Mouse (Mus musculus): Measurements from ENCODE around the gene Zcrb1. TPM values are rescaled to one million over a fixed set of nuclear protein-coding genes. Genes with fewer than 3 reads are reported as not detected.
"Not testable (repeated sequence)": the region's sequence is repeated elsewhere in the genome, so short reads cannot be mapped to it uniquely, and the experiment has no call there.

Gene Zcrb1
- polyA plus RNA-seq, 1 experiment from 2014 or later, result 155 TPM

- Histone ChIP-seq H3K27me3 (no peaks in the 10 kb centered on the region), H3K36me3 (peaks cover 9% of the 10 kb centered on the region; the same call in 1 of the 2 replicates), H3K4me2 (replicated peaks) (no peak overlapping the region), H3K27ac (no peak overlapping the region), H3K4me3 (no peak overlapping the region), H3K9ac (no peak overlapping the region), H3K4me1 (peaks cover 2% of the 10 kb centered on the region; the same call in 1 of the 2 replicates), H3K9me3 (no peaks in the 10 kb centered on the region)
- 90% methylated on average over 7 of the region's 7 CpGs for WGBS
- ATAC-seq (ENCODE audit: insufficient number of reproducible peaks, insufficient read depth, low FRiP score, low TSS enrichment), result no peak
Observed at GRCm38 (mm10) chr15:93405446-93405986, 7.4 kb upstream of the Zcrb1 start.

DNA sequence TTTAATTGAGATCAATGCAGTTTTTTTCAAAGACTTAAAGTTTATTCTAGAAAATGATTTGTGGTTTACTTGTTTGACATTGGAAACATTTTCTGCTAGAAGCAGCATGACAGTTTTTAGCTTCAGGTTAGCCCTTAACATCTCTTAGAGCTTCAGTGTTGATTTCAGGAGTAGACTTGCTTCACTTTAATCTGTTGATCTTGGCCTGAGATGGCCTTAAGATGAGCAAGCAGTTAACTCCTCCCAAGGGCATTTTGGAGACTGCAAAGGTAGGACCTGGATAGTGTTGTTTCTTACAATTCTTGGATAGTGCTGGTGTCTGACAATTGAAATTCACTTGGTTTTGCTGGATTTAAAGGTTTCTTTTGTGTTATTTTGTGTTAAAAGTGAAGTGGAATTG is 6.7 kb upstream of the Zcrb1 start:
- H3K9ac ChIP-seq, result no peak overlapping the region
- no peak overlapping the region for H3K4me3 ChIP-seq
- peaks cover 5% of the 10 kb centered on the region for H3K4me1 ChIP-seq
- ATAC-seq (ENCODE audit: insufficient number of reproducible peaks, insufficient read depth, low FRiP score, low TSS enrichment), result no peak
- H3K9me3 ChIP-seq, result no peaks in the 10 kb centered on the region
- no peak overlapping the region for H3K4me2 ChIP-seq (replicated peaks)
- H3K27ac ChIP-seq, result no peak overlapping the region
- H3K36me3 ChIP-seq, result peaks cover 9% of the 10 kb centered on the region; the same call in 1 of the 2 replicates
- H3K27me3 ChIP-seq, result no peaks in the 10 kb centered on the region

DNA sequence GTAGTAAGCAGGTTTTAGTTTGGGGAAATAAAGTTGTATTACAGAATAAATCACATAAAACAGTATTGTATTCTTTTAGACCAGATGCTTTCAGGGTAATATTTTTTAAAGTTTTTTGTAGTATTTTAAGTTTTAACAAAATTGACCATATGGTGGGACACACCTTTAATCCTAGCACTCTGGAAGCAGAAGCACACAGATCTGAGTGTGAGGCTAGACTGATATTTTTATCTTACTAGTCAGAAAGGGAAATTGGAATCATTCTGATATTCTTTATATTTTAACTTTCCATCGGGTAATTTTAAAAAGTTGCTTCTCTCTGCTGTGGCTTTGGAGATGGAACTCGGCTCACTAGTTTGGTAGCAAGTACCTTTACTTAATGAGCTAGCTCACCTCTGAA is 4.6 kb upstream of the Zcrb1 start:
- no peak for ATAC-seq (ENCODE audit: insufficient number of reproducible peaks, insufficient read depth, low FRiP score, low TSS enrichment)

GRCm38 (mm10) chr15:93401446-93401845 is 3.3 kb upstream of the Zcrb1 start:
- Histone ChIP-seq H3K36me3 (peaks cover 3% of the 10 kb centered on the region; the same call in 1 of the 2 replicates), H3K9me3 (no peaks in the 10 kb centered on the region), H3K27ac (no peak overlapping the region), H3K27me3 (no peaks in the 10 kb centered on the region), H3K4me3 (no peak overlapping the region), H3K4me2 (replicated peaks) (no peak overlapping the region), H3K4me1 (peaks cover 20% of the 10 kb centered on the region), H3K9ac (no peak overlapping the region)
- WGBS, result 75% methylated on average over 4 of the region's 4 CpGs
- no peak for ATAC-seq (ENCODE audit: insufficient number of reproducible peaks, insufficient read depth, low FRiP score, low TSS enrichment)

More for the DNA sequence above, 4.6 kb upstream of the Zcrb1 start:
- no peak overlapping the region for H3K27ac ChIP-seq
- no peaks in the 10 kb centered on the region for H3K9me3 ChIP-seq
- no peak overlapping the region for H3K4me3 ChIP-seq
- no peak overlapping the region for H3K9ac ChIP-seq
- WGBS, result 98% methylated on average over 2 of the region's 2 CpGs
- H3K27me3 ChIP-seq, result no peaks in the 10 kb centered on the region
- H3K4me2 ChIP-seq (replicated peaks), result no peak overlapping the region
- H3K4me1 ChIP-seq, result peaks cover 12% of the 10 kb centered on the region
- H3K36me3 ChIP-seq, result peaks cover 6% of the 10 kb centered on the region; the same call in 1 of the 2 replicates

DNA sequence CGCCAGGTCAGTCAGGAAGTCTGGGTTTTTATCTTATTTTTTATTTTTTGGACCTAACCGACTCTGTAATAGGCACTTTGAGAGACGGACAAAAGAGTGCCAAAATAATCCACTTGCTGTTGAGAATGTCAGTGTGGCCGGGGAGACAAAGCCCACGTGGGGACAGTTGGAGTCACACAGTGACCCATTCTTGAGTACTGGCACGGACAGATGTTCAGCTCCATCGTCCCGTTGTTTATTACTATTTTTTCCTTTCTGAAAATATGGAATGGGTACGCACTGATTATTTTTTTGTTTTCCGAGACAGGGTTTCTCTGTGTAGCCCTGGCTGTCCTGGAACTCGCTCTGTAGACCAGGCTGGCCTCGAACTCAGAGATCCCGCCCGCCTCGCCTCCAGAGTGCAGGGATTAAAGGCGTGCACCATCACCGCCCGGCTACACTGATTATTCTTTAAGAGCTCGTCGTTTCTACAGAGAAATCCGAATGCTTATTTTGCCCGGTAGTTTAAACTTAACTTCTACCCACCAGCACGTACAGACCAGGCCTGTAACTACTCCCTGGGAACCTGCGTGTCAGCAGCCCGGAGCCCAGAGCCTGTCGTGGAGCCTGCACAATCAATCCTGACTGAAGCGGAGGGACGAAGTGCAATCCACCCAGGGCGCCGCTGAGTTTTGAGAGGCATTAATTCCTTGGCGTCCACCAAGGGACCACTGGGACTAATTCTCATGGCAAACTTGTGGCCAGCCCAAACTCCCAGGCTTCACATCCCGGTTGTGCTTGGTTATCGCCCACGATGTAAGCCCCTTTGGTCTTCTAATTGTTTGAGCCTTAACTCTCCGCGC is 786 bp upstream of the Zcrb1 start:
- H3K36me3 ChIP-seq, result peaks cover 4% of the 10 kb centered on the region
- 1% methylated on average over 36 of the region's 36 CpGs for WGBS
- H3K27ac ChIP-seq, result peak overlapping the region; percentile 93
- H3K9me3 ChIP-seq, result no peaks in the 10 kb centered on the region
- H3K4me2 ChIP-seq (replicated peaks), result peak overlapping the region; percentile 83
- peak overlapping the region; percentile 97 for H3K9ac ChIP-seq
- ATAC-seq (ENCODE audit: insufficient number of reproducible peaks, insufficient read depth, low FRiP score, low TSS enrichment), result peak; percentile 37; the same call in 1 of the 2 replicates
- H3K4me3 ChIP-seq, result peak overlapping the region; percentile 94
- H3K4me1 ChIP-seq, result peaks cover 20% of the 10 kb centered on the region
- H3K27me3 ChIP-seq, result no peaks in the 10 kb centered on the region

GRCm38 (mm10) chr15:93397269-93397668 is 865 bp downstream of the Zcrb1 start:
- Histone ChIP-seq H3K27ac (no peak overlapping the region), H3K4me3 (peak overlapping the region; percentile 94), H3K9ac (peak overlapping the region; percentile 97), H3K9me3 (no peaks in the 10 kb centered on the region), H3K36me3 (peaks cover 17% of the 10 kb centered on the region), H3K4me2 (replicated peaks) (peak overlapping the region; percentile 83), H3K4me1 (peaks cover 20% of the 10 kb centered on the region), H3K27me3 (no peaks in the 10 kb centered on the region)
- under 1% methylated on average over 11 of the region's 11 CpGs for WGBS
- ATAC-seq (ENCODE audit: insufficient number of reproducible peaks, insufficient read depth, low FRiP score, low TSS enrichment), result no peak

DNA sequence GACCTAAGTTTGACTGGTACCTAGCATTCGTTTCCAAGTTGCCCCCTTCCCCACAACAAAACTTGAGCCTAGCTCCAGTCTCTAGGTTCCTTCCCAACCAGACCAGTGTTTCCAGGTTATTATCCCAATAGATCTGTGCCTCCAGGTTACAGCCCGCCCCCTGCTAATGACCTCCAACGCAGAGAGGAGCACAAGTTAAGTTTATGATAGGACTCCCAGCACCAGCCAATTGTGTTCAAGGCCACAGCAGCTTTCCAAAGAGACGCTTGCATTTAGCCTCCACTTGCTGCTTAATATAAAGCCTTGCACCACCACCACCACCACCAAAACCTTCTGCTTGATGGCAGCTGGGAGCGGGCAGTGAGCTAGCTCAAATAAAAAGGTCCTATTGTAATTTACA is 16.8 kb downstream of the Zcrb1 start:
- Histone ChIP-seq H3K9me3 (no peaks in the 10 kb centered on the region), H3K4me2 (replicated peaks) (no peak overlapping the region), H3K4me1 (no peaks in the 10 kb centered on the region), H3K27me3 (no peaks in the 10 kb centered on the region), H3K36me3 (peaks cover 16% of the 10 kb centered on the region), H3K9ac (no peak overlapping the region), H3K4me3 (no peak overlapping the region), H3K27ac (no peak overlapping the region)
- 71% methylated on average over 5 of the region's 5 CpGs for WGBS
- ATAC-seq (ENCODE audit: insufficient number of reproducible peaks, insufficient read depth, low FRiP score, low TSS enrichment), result no peak

DNA sequence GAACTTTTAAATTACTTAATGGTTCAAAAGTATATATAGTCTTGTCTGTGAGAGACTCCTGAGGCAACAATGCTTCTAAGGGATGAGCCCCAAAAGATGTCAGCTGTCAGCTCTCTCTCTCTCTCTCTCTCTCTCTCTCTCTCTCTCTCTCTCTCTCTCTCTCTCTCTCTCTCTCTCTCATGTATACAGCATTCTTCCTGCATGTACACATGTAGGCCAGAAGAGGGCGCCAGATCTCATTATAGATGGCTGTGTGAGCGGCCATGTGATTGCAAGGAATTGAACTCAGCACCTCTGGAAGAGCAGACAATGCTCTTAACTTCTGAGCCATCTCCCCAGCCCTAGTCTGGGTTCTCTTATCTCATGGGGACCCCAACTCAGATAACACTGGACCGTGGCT is 19.0 kb downstream of the Zcrb1 start:
- no peak overlapping the region for H3K27ac ChIP-seq
- H3K4me3 ChIP-seq, result no peak overlapping the region
- H3K36me3 ChIP-seq, result no peaks in the 10 kb centered on the region
- no peak overlapping the region for H3K9ac ChIP-seq
- 83% methylated on average over 3 of the region's 3 CpGs for WGBS
- H3K9me3 ChIP-seq, result no peaks in the 10 kb centered on the region
- H3K4me2 ChIP-seq (replicated peaks), result no peak overlapping the region
- no peaks in the 10 kb centered on the region for H3K27me3 ChIP-seq
- H3K4me1 ChIP-seq, result no peaks in the 10 kb centered on the region
- no peak for ATAC-seq (ENCODE audit: insufficient number of reproducible peaks, insufficient read depth, low FRiP score, low TSS enrichment)

- Histone ChIP-seq H3K4me2 (replicated peaks) (no peak overlapping the region), H3K36me3 (no peaks in the 10 kb centered on the region), H3K27ac (no peak overlapping the region), H3K9ac (no peak overlapping the region), H3K4me3 (no peak overlapping the region), H3K27me3 (no peaks in the 10 kb centered on the region), H3K9me3 (no peaks in the 10 kb centered on the region), H3K4me1 (no peaks in the 10 kb centered on the region)
- no peak for ATAC-seq (ENCODE audit: insufficient number of reproducible peaks, insufficient read depth, low FRiP score, low TSS enrichment)
- 87% methylated on average over 5 of the region's 5 CpGs for WGBS
Observed at GRCm38 (mm10) chr15:93375696-93376095, 22.4 kb downstream of the Zcrb1 start.

DNA sequence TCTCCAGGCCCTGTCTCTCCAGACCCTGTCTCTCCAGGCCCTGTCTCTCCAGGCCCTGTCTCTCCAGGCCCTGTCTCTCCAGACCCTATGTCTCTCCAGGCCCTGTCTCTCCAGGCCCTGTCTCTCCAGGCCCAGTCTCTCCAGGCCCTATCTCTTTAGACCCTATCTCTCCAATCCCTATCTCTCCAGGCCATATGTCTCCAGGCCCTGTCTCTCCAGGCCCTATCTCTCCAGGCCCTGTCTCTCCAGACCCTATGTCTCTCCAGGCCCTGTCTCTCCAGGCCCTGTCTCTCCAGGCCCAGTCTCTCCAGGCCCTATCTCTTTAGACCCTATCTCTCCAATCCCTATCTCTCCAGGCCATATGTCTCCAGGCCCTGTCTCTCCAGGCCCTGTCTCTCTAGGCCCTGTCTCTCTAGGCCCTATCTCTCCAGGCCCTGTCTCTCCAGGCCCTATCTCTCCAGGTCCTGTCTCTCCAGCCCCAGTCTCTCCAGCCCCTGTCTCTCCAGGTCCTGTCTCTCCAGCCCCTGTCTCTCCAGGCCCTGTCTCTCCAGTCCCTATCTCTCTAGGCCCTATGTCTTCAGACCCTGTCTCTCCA is 25.5 kb downstream of the Zcrb1 start:
- ATAC-seq (ENCODE audit: insufficient number of reproducible peaks, insufficient read depth, low FRiP score, low TSS enrichment), result not testable (repeated sequence)

GRCm38 (mm10) chr15:93371838-93372237 is 26.3 kb downstream of the Zcrb1 start:
- no peak for ATAC-seq (ENCODE audit: insufficient number of reproducible peaks, insufficient read depth, low FRiP score, low TSS enrichment)
- H3K9me3 ChIP-seq, result no peaks in the 10 kb centered on the region
- H3K36me3 ChIP-seq, result no peaks in the 10 kb centered on the region
- no peaks in the 10 kb centered on the region for H3K27me3 ChIP-seq
- H3K4me2 ChIP-seq (replicated peaks), result no peak overlapping the region
- H3K9ac ChIP-seq, result no peak overlapping the region
- WGBS, result 80% methylated on average over 2 of the region's 2 CpGs
- no peak overlapping the region for H3K27ac ChIP-seq
- no peak overlapping the region for H3K4me3 ChIP-seq
- H3K4me1 ChIP-seq, result no peaks in the 10 kb centered on the region

More for the DNA sequence above, 25.5 kb downstream of the Zcrb1 start:
- H3K4me2 ChIP-seq (replicated peaks); H3K27ac ChIP-seq; H3K9me3 ChIP-seq; H3K4me1 ChIP-seq; H3K36me3 ChIP-seq; H3K27me3 ChIP-seq; H3K9ac ChIP-seq; H3K4me3 ChIP-seq: not testable (repeated sequence)

- Histone ChIP-seq H3K27ac (no peak overlapping the region), H3K27me3 (no peaks in the 10 kb centered on the region), H3K9me3 (no peaks in the 10 kb centered on the region), H3K9ac (no peak overlapping the region), H3K4me1 (no peaks in the 10 kb centered on the region), H3K4me2 (replicated peaks) (no peak overlapping the region), H3K4me3 (no peak overlapping the region), H3K36me3 (no peaks in the 10 kb centered on the region)
- no peak for ATAC-seq (ENCODE audit: insufficient number of reproducible peaks, insufficient read depth, low FRiP score, low TSS enrichment)
- 67% methylated on average over 9 of the region's 9 CpGs for WGBS
Observed at GRCm38 (mm10) chr15:93368558-93368957, 29.6 kb downstream of the Zcrb1 start.

Data from embryonic facial prominence, embryonic 12.5 days (tissue).